Comparison of ENCODE assay signal across 9 mouse cellular contexts in genomic region chr17:85776876-85777275, GRCm38 (mm10).
DNase-seq lines count a peak whose midpoint lies in the region; ATAC-seq lines count a peak whose summit lies in the region.
"Had no signal": no experiment of that assay in that cellular context is flagged by ENCODE, and none has a peak within 500 bp of the region (broad histone marks: within the 10 kb centered on the region; RNA-seq: fewer than 3 reads in every experiment).

No protein-coding gene starts in this region.

- H3K4me2 ChIP-seq in hindbrain, embryonic 16.5 days (ENCODE audit: low read length) = no peak overlapping the region

- peaks cover 2% of the 10 kb centered on the region; the same call in 1 of the 2 replicates for H3K4me1 ChIP-seq in hindbrain, embryonic 16.5 days (ENCODE audit: control insufficient read depth, insufficient read depth, low read depth, low read length)

- WGBS in hindbrain, embryonic 16.5 days = 38% methylated on average over 3 of the region's 3 CpGs

- no peaks in the 10 kb centered on the region for H3K27me3 ChIP-seq in hindbrain, embryonic 16.5 days (replicated peaks; ENCODE audit: control insufficient read depth, insufficient read depth, low read length)

- H3K36me3 ChIP-seq in hindbrain, embryonic 16.5 days (ENCODE audit: control insufficient read depth, insufficient read depth, low read length) = no peaks in the 10 kb centered on the region

- DNase-seq in cerebellum, postnatal 10 days = peak; percentile 51 to 54
- DNase-seq in cerebellum, adult 9-11 months = no peak
- peak; percentile 35 to 54 for DNase-seq in left cerebral cortex, postnatal 25 days (ENCODE audit: low spot score in 2 of 2)
- DNase-seq in right cerebral cortex, postnatal 10 days (ENCODE audit: low spot score in 2 of 2) = peak; percentile 81 to 93
- DNase-seq in thymus, postnatal 4 days = no peak
- DNase-seq in gastrocnemius, postnatal 10 days = no peak
- no peak for DNase-seq in adrenal gland, adult 18-20 months (ENCODE audit: low spot score in 2 of 2)
- DNase-seq: heart, postnatal 10 days had no signal

- no peak overlapping the region for H3K4me3 ChIP-seq in hindbrain, embryonic 16.5 days (ENCODE audit: low read length)

- no peak overlapping the region for H3K9ac ChIP-seq in hindbrain, embryonic 16.5 days (ENCODE audit: low read depth, low read length)

- intact Hi-C loops in left cerebral cortex, postnatal 25 days (cut with DNase I) = no loop called here

- peak; percentile 97 for ATAC-seq in hindbrain, embryonic 16.5 days

- H3K27ac ChIP-seq in hindbrain, embryonic 16.5 days (ENCODE audit: low read depth, low read length) = no peak overlapping the region

- no peaks in the 10 kb centered on the region for H3K9me3 ChIP-seq in hindbrain, embryonic 16.5 days (ENCODE audit: control insufficient read depth, low read length)

Comparison
In these comparisons a context has a peak if more than half of its experiments do, and no peak if none do; other contexts are left out.
1. DNase-seq: peak in cerebellum, postnatal 10 days (2 of 2), left cerebral cortex, postnatal 25 days (2 of 2) and right cerebral cortex, postnatal 10 days (2 of 2); none in cerebellum, adult 9-11 months (single experiment), thymus, postnatal 4 days (single experiment), gastrocnemius, postnatal 10 days (single experiment) and adrenal gland, adult 18-20 months (0 of 2).